Mouse (Mus musculus): Measurements from ENCODE around the gene Clybl.

- TF ChIP-seq USF1 (IDR thresholded peaks at IDR 0.05; ENCODE audit: low read depth) (no peak), POLR2A (IDR thresholded peaks at IDR 0.05; ENCODE audit: insufficient read length, low read depth) (no peak)
Measured at GRCm38 (mm10) chr14:122277142-122277541, 95.6 kb downstream of the Clybl start.
